Mouse (Mus musculus): ENCODE measurements around the gene Tesc.

DNA sequence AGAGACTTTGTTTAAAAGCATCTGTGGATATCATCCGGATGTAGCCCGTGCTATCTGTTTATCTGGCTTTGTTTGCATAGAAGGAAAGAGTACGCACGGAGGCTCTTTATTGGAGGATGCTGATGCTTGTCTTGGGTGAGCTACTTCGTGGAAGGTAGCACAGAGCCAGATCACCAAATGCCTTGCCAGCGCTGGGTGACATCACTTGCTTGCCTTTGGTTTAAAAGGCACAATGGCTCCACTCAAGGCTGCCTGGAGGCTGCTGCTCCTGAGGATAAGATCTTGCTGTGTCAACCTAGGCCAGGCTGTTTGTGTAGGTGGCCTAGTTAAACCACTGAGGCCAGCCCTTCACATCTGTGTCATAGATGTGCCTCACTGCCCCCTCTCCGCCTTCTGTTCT lies 16.7 kb upstream of the Tesc start:
- no peak for TF ChIP-seq POLR2AphosphoS2 (IDR thresholded peaks at IDR 0.05; ENCODE audit: low read depth, low read length)
- TF ChIP-seq CTCF (conservative IDR thresholded peaks at IDR 0.05 in 1 of 2, IDR thresholded peaks at IDR 0.05 in 1 of 2; ENCODE audit: low read depth in 2 of 2, low read length in 2 of 2) = no peak
- no peak for TF ChIP-seq POLR2A (IDR thresholded peaks at IDR 0.05; ENCODE audit: low read depth, low read length)
- no peak for TF ChIP-seq SMC3 (IDR thresholded peaks at IDR 0.05; ENCODE audit: low read depth, low read length)
- TF ChIP-seq TBP (conservative IDR thresholded peaks at IDR 0.05; ENCODE audit: low read depth, low read length) = no peak
- no peak for TF ChIP-seq ZNF384 (IDR thresholded peaks at IDR 0.05; ENCODE audit: low read depth, low read length)
- TF ChIP-seq ETS1 (conservative IDR thresholded peaks at IDR 0.05; ENCODE audit: low read depth, low read length) = no peak

Measured in CH12.LX (cell line).